Mouse (Mus musculus) kidney, adult 2 months (tissue): ENCODE measurements at regions not wholly inside any gene's neighbourhood (a gene's known extent, or its start where the extent isn't known, plus 50 kb on each side); places are given as distances from the start of the nearest gene placed in this dataset.

Experiments
- CTCF ChIP-seq: fragments of 200-500 bp; conservative IDR thresholded peaks from 2 replicates; pipeline ENCODE4 v1.5.1; 2011; ENCODE audit warnings: low read depth, mild to moderate bottlenecking, control low read depth, low read length, moderate library complexity, mixed read lengths; ENCODE audit not compliant: insufficient read depth, insufficient read length
- POLR2A ChIP-seq: fragments of 200-500 bp; IDR thresholded peaks from one replicate; pipeline ENCODE4 v1.6.1; 2011; ENCODE audit warnings: low read depth, low read length, control low read depth

DNA sequence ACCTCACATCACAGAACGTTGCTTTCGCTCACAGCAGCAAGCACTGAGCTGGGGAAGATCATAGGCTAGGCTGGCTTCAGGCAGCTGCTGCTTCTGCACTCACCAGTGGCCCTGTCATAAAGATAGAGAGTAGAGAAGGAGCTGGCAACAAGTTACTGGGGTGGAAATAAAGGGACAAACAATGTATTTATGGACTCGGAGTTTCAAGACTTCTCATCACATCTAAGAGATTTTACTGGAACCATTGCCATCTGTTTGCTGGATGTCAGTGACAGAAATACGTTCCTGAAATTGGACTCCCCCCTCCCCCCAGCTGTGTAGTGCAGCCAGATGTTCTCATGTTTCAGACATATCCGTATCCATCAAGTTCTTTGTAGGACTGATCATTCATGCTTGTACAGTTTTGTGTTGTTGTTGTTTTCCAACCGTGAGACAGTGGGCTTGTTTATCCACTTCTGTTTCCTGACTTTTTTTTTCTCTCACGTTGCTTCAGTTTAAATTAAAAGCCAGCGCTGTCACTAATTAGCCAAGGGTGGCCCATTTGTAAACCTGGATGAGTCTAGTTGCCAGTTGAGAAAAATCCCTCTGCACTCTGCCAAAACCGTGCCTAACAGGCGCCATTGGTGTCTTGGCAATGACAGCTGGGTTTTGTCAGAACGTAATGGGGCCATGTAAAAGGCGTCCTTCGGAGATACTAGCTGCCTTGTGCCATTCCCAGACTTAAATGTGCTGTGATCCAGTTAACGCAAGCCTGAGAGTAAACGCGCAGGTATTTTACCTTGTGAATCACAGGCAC lies 496.0 kb upstream of the Id4 start:
- TF ChIP-seq CTCF (no peak), POLR2A (no peak)
